Mouse (Mus musculus) embryonic fibroblast, embryonic 13.5 days (primary cell): ENCODE results near the gene Nid1.

ENCODE experiments used
- CTCF ChIP-seq: IDR thresholded peaks from 2 replicates; pipeline ENCODE4 v1.5.1; 2011; ENCODE audit warnings: mild to moderate bottlenecking, control low read depth, low read length, moderate library complexity, borderline replicate concordance; ENCODE audit not compliant: insufficient read depth
- POLR2A ChIP-seq: IDR thresholded peaks from 2 replicates; pipeline ENCODE4 v1.6.1; 2011; ENCODE audit warnings: low read depth, mild to moderate bottlenecking, control low read depth, low read length, moderate library complexity

DNA sequence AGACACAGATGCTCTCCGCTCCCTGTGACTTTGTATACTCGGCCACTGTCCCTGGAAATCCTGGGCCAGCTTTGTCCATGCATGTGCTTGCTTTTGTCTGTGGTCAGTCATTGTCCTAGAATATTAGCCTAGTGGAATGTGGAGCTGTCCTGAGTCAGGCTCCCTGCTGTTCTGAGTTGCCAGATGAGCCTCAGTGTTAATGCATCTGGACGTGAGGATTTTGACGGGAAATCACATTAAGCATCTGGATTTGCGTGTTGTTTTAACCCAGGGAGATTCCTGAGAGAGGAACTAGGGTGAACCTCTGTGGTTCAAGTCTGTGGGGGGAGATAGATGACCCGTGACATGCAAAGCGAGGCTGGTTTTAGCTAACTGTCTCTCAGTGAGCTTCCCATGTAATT is 47.0 kb downstream of the Nid1 start:
- TF ChIP-seq CTCF: no peak
- no peak for TF ChIP-seq POLR2A
